Mouse (Mus musculus) heart, adult 2 months (tissue): Measurements from ENCODE around the gene Mreg.

Experiments used
- CTCF ChIP-seq: fragments of 200-600 bp; IDR thresholded peaks from 2 replicates; pipeline ENCODE4 v1.8.1; 2022; ENCODE audit warnings: antibody characterized with exemption, mild to moderate bottlenecking, moderate library complexity
- EP300 ChIP-seq: fragments of 200-500 bp; IDR thresholded peaks from 2 replicates; pipeline ENCODE4 v1.6.1; 2011; ENCODE audit warnings: low read depth, low read length, control low read depth; ENCODE audit not compliant: insufficient read depth

DNA sequence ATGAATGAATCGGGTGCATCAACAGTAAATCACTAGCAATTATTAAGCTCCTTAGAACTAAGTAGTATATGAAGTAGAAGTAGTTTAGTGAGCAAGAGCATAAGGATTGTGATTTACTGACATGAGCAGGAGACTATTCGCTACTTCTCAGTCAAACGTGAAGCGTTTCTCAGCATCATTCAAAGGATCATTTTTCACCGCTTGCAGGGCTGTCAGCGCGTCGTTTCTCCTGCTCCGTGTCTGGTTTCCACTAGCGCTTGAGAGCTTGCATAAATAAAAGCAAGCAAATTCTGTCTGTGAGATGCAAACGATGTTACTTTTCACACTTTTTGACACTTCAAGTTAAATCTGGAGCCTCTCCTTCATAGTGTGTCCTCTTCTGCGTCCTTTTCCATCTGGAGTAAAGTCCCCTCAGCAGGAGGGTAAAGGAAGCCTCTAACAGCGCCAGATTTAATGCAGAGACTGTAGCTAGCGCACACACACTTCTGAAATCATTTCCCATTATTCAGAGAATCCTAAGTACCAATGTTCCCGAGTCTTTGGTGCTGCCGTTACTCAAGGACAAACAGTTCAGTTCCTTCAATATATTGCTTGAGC, 23.9 kb downstream of the Mreg start:
- no peak for TF ChIP-seq CTCF
- TF ChIP-seq EP300: no peak
